Mouse (Mus musculus): ENCODE results near the gene Apoc1. TPM values are rescaled to one million over a fixed set of nuclear protein-coding genes. Genes with fewer than 3 reads are reported as not detected.

Apoc1 gene
- polyA plus RNA-seq, 1 experiment from 2014 or later: 4.8 TPM

DNA sequence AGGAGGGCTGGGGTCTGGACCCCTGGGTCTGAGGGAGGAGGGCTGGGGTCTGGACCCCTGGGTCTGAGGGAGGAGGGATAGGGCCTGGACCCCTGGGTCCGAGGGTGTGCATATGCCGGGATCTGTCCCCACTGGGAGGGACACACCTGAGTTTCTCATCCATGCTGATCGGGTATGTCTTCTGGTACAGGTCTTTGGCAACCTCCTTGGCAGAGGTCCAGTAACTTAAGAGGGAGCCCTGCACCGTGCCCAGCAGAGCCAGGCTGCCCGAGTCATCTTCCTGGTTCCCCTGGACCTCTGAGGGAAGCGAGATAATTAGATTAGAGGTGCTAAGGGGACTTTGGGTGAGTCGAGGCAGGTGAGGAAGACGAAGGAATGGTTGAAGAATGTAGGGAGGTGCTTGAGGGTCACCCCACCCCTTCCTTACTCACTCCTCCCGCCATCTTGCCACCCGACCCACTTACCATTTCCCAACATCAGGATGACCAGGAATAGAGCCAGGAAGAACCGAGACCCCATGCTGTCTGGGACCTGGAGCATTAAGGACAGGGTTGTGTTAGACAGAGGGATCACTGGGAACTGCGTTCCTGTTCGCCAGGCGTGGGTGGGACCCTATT lies 19.3 kb downstream of the Apoc1 start:
- Histone ChIP-seq H3K27ac (no peak overlapping the region), H3K36me3 (no peaks in the 10 kb centered on the region), H3K4me3 (no peak overlapping the region), H3K27me3 (ENCODE audit: low read depth, poor library complexity, severe bottlenecking) (no peaks in the 10 kb centered on the region), H3K4me1 (peaks cover 9% of the 10 kb centered on the region), H3K9me3 (replicated peaks) (no peaks in the 10 kb centered on the region)
- no peak for DNase-seq (ENCODE audit: low spot score)
- 71% methylated on average over 14 of the region's 14 CpGs for WGBS

DNA sequence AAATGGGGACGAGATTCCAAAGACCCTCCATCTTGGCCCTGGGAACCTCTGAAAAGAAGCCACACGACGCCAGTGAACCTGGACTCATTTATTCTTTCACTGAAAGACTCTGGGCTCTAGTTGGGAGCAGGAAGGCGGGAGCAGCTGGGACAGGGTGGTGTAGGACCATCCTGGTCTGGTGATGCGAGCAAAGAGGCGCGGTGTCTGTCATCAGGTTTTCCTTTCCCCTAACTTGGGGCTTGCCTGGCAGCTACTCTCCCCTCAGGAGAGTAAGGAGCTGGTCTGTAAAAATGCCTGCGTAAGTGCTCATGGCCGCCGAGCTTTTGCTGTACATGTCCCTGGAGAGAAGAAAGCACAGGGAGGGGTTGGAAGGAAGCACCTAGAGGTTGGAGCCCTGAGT lies 20.9 kb downstream of the Apoc1 start:
- WGBS: 72% methylated on average over 10 of the region's 10 CpGs
- H3K36me3 ChIP-seq: no peaks in the 10 kb centered on the region
- H3K27me3 ChIP-seq (ENCODE audit: low read depth, poor library complexity, severe bottlenecking): no peaks in the 10 kb centered on the region
- no peak for DNase-seq (ENCODE audit: low spot score)
- H3K9me3 ChIP-seq (replicated peaks): no peaks in the 10 kb centered on the region
- no peak overlapping the region for H3K27ac ChIP-seq
- H3K4me3 ChIP-seq: no peak overlapping the region
- H3K4me1 ChIP-seq: peaks cover 9% of the 10 kb centered on the region

DNA sequence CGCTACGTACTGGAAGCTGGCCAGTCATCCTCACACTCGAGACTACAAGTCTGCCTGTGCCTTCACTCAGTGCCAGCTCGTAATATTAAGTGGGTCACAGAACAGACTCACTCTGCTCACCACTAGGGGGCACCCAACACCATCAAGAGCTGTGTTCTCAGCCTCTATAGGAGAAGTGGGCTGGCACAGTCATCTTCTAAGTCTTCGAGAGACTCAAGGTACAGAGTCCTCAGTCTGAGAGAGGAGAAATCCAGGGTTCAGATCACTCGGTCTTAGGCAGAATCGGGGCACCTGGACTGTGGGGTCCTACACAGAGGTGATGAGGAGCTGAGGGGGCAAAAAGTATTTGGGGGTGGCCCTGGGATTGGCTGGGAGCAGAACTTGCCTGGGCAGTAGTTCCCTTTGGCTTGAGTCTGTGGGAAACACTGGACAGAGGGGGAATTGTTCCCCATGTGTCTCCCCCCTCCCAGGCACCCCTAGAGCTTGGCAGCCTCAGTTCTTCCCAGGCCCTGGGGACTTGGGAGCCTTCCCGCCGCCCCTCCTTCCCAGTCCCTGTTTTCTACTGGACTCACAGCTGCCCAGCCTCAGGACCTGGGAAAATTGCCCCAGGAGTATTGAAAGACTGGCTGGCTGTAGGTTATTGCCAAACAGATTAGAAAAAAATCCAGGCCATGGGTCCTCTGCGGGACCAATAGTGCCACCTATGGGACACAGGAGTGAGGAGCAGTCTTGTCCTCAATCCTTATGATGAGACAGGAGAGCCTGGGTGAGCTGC lies 23.3 kb downstream of the Apoc1 start:
- Histone ChIP-seq H3K27me3 (ENCODE audit: low read depth, poor library complexity, severe bottlenecking) (no peaks in the 10 kb centered on the region), H3K27ac (peak overlapping the region; percentile 65), H3K9me3 (replicated peaks) (no peaks in the 10 kb centered on the region), H3K4me1 (peaks cover 16% of the 10 kb centered on the region), H3K36me3 (no peaks in the 10 kb centered on the region), H3K4me3 (peak overlapping the region; percentile 27; the same call in 1 of the 2 replicates)
- 9% methylated on average over 10 of the region's 10 CpGs for WGBS
- peak; percentile 92 for DNase-seq (ENCODE audit: low spot score)

DNA sequence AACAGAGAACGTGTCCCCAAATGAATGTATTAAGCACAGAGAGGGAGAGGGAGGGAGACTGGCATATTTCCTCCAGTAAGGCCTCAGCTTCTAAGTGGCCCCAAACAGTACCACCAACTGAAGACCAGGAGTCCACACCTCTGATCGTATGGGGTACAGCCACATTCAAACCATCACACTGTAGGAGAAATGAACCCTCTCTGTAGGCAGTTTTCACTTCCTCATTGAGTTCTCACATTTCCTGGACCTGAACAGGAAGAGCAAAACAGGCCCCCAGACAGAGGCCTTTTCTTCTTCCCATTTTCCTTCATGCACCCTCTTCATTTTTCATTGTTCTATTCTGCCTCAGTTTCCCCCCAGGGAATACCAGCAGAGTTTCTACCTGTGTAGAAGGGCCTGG lies 25.0 kb downstream of the Apoc1 start:
- Histone ChIP-seq H3K36me3 (peaks cover 6% of the 10 kb centered on the region), H3K4me1 (peaks cover 25% of the 10 kb centered on the region), H3K27me3 (ENCODE audit: low read depth, poor library complexity, severe bottlenecking) (no peaks in the 10 kb centered on the region), H3K27ac (no peak overlapping the region), H3K9me3 (replicated peaks) (no peaks in the 10 kb centered on the region), H3K4me3 (no peak overlapping the region)
- no peak for DNase-seq (ENCODE audit: low spot score)
- WGBS: 88% methylated on average over 2 of the region's 2 CpGs

DNA sequence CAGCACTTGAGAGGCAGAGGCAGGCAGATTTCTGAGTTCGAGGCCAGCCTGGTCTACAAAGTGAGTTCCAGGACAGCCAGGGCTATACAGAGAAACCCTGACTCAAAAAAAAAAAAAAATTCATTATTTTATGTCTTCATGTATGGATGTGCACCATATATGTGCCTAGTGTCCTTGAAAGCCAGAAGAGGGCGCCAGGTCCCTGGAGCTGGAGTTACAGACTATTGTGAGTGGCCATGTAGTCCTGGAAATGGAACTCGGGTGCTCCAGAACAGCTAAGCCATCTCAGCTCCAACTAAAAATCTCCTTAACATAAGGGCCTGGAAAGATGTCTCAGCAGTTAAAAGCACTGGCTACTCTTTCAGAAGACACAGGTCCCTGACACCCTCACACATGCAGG lies 25.7 kb downstream of the Apoc1 start:
- peaks cover 12% of the 10 kb centered on the region for H3K36me3 ChIP-seq
- 66% methylated on average over 3 of the region's 3 CpGs for WGBS
- H3K27me3 ChIP-seq (ENCODE audit: low read depth, poor library complexity, severe bottlenecking): no peaks in the 10 kb centered on the region
- no peak overlapping the region for H3K4me3 ChIP-seq
- H3K9me3 ChIP-seq (replicated peaks): no peaks in the 10 kb centered on the region
- no peak overlapping the region for H3K27ac ChIP-seq
- H3K4me1 ChIP-seq: peaks cover 25% of the 10 kb centered on the region
- DNase-seq (ENCODE audit: low spot score): no peak

DNA sequence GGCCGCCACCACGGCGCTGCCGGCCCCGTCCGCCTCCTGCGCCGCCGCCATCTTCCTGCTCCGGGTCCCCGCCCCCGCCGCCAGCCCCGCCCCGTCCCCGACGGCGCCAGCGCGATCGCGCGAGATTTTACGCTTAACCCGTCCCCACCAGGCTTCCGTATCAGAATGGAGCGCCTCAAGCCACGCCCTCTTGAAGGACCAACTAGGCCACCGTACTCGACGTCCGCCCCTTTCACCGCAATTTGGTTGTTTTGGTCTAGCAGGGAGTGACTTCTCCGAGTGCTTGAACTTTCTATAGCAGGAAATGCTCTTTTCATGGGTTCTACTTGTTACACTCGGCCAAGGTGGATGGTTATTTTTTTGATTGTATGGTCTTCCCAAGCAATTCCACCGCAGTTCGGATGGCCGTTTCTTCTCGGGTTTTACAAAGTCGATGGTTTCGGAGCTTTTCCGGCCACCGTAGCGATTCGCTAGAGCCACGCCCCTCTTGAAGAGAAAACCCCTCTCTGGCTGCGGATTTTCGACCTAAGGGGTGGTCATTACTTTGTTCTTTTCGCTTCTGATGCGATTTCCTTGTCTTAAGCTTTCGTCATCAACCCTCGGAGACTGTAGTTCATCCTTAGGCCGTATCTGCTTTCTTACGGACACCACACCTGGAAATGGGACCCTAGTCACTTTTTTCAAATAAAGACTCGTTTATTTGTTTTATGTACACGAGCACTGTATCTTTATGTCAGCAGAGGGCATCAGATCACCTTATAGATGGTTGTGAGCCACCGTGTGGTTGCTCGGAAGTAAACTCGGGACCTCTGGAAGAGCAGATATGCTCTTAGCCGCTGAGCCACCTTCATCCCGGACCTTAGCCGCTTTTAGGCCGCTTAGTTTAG lies 27.3 kb downstream of the Apoc1 start, which contains the start of gene Clptm1:
Gene Clptm1, minus strand, starts transcription at position 79 of the 887 bp plus-strand sequence.
- H3K27me3 ChIP-seq (ENCODE audit: low read depth, poor library complexity, severe bottlenecking): no peaks in the 10 kb centered on the region
- peaks cover 27% of the 10 kb centered on the region for H3K36me3 ChIP-seq
- WGBS: under 1% methylated on average over 63 of the region's 63 CpGs
- H3K4me3 ChIP-seq: peak within 1 kb of the TSS; percentile 100
- H3K27ac ChIP-seq: peak within 1 kb of the TSS; percentile 93
- no peaks in the 10 kb centered on the region for H3K9me3 ChIP-seq (replicated peaks)
- peak; percentile 99 for DNase-seq (ENCODE audit: low spot score)
- peaks cover 25% of the 10 kb centered on the region for H3K4me1 ChIP-seq

DNA sequence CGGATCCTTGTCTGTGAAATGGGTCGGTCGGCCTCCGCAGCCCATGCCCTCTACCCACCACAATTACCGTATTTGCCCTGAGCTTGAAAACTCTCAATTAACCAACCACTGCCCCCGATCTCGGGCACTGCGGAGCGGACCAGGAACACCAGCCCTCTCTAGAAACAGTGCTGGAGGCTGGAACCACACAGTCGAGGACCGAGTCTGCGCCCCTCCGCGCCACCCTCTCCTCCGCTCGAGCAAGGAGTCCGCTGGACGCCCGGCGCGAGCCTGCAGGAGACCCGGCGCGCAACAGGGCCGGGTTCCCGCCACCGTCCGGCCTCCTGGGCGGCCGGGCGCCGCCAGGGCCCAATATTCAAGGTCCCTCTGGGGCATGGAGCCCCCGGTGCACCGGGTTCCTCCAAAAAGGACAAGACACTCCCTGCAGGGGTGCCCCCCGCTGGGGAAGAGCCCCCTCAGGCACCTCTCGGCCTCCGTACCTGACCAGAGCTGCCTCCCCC lies 28.0 kb downstream of the Apoc1 start:
- no peaks in the 10 kb centered on the region for H3K27me3 ChIP-seq (ENCODE audit: low read depth, poor library complexity, severe bottlenecking)
- peak overlapping the region; percentile 93 for H3K27ac ChIP-seq
- peak overlapping the region; percentile 100 for H3K4me3 ChIP-seq
- under 1% methylated on average over 37 of the region's 37 CpGs for WGBS
- peaks cover 25% of the 10 kb centered on the region for H3K4me1 ChIP-seq
- H3K9me3 ChIP-seq (replicated peaks): no peaks in the 10 kb centered on the region
- peaks cover 34% of the 10 kb centered on the region for H3K36me3 ChIP-seq
- DNase-seq (ENCODE audit: low spot score): no peak

DNA sequence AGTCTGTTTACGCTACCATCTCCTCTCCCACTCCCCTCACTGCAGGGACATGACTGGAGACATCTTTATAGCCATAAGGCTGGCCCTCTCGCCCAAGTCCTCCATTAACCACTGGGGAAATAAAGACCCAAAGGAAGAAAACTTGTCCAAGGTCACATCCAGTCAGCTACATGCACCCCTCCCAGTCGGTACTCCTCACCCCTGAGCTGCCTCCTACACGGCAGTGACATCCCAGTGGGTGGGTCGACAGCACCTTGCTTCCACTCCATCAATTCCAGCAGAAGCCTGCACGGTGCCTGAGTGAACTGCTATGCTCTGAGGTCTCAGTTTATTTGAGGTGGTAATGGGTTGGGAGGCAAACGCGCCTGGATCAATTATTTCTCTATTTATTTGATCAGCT lies 28.5 kb downstream of the Apoc1 start:
- peaks cover 20% of the 10 kb centered on the region for H3K4me1 ChIP-seq
- WGBS: 12% methylated on average over 8 of the region's 8 CpGs
- DNase-seq (ENCODE audit: low spot score): no peak
- peaks cover 39% of the 10 kb centered on the region for H3K36me3 ChIP-seq
- peak overlapping the region; percentile 100 for H3K4me3 ChIP-seq
- no peaks in the 10 kb centered on the region for H3K9me3 ChIP-seq (replicated peaks)
- no peaks in the 10 kb centered on the region for H3K27me3 ChIP-seq (ENCODE audit: low read depth, poor library complexity, severe bottlenecking)
- H3K27ac ChIP-seq: peak overlapping the region; percentile 93; the same call in 1 of the 2 replicates

DNA sequence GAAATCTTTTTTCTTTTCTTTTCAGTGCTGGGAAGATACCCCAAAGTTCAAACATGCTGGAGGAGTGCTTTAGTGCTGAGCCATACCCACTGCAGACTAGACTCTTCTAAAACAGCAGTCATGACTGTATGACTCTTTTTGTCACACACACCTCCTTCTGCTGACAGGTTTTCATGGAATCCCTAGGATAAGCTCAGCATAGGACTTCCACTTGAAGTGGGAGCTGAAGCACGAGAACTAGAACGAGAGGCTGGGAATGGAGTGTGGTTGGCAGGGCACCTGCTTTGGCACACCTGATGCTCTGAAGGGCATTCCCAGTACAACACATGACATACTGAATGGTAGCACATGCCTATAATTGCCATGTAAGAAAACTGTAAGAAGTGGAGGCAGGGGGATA lies 39.8 kb downstream of the Apoc1 start:
- peaks cover 94% of the 10 kb centered on the region for H3K36me3 ChIP-seq
- no peak for DNase-seq (ENCODE audit: low spot score)
- H3K27ac ChIP-seq: no peak overlapping the region
- H3K9me3 ChIP-seq (replicated peaks): no peaks in the 10 kb centered on the region
- 92% methylated on average over 2 of the region's 2 CpGs for WGBS
- H3K4me3 ChIP-seq: no peak overlapping the region
- no peaks in the 10 kb centered on the region for H3K27me3 ChIP-seq (ENCODE audit: low read depth, poor library complexity, severe bottlenecking)
- H3K4me1 ChIP-seq: no peaks in the 10 kb centered on the region

DNA sequence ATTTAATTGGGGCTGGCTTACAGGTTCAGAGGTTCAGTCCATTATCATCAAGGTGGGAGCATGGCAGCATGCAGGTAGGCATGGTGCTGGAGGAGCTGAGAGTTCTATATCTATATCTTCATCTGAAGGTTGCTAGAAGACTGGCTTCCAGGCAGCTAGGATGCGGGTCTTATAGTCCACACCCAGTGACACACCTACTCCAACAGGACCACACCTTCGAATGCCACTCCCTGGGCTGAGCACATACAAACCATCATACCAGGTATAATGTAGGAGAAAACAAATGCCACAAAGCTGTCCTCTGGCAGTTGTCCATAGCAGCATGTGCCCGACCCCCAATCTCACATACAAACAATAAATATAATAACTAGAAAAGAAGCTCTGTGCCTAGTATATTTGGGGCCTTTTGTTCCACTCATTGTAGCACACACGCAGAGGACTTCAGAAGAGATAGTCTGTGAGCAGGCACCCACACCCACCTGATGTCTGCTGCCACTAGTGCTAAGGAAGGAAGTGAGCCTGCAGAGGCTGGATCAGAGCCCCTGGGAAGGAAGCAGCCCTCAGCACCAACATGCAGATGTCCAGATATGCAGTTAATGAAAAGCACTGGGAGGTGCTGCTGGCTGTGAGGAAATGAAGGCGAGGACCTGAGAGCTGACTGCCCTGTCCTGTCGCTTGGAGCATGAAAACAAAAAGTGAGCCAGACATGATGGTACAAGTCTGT lies 41.2 kb downstream of the Apoc1 start:
- no peak for DNase-seq (ENCODE audit: low spot score)
- Histone ChIP-seq H3K36me3 (peaks cover 97% of the 10 kb centered on the region), H3K27ac (no peak overlapping the region), H3K9me3 (replicated peaks) (no peaks in the 10 kb centered on the region), H3K4me1 (no peaks in the 10 kb centered on the region), H3K27me3 (ENCODE audit: low read depth, poor library complexity, severe bottlenecking) (no peaks in the 10 kb centered on the region), H3K4me3 (no peak overlapping the region)
- WGBS: 93% methylated on average over 6 of the region's 6 CpGs

DNA sequence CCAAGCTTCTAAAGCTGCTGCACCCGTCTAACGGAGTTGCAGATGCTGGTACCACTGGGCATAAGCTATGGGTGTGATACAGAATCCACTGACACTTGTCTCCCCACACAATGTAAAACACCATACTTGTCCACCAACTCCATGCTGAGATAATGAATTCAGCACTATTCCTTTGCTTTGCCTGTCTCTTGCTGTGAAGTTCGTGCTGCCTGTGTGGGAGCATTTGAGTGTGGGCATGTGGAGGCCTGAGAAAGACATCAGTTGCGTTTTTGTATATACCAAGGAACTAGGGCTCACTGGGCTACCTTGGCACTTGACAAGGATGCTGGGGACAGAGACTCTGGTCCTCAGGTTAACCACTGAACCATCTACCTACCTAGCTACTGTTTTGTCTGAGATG lies 51.2 kb downstream of the Apoc1 start:
- H3K27ac ChIP-seq: no peak overlapping the region
- no peak for DNase-seq (ENCODE audit: low spot score)
- peaks cover 99% of the 10 kb centered on the region for H3K36me3 ChIP-seq
- no peaks in the 10 kb centered on the region for H3K9me3 ChIP-seq (replicated peaks)
- WGBS: 94% methylated on average over 4 of the region's 4 CpGs
- no peaks in the 10 kb centered on the region for H3K4me1 ChIP-seq
- H3K27me3 ChIP-seq (ENCODE audit: low read depth, poor library complexity, severe bottlenecking): no peaks in the 10 kb centered on the region
- H3K4me3 ChIP-seq: no peak overlapping the region

Measured in limb, embryonic 10.5 days (tissue).